Mouse (Mus musculus): ENCODE data around the gene Heatr9. TPM values are rescaled to one million over a fixed set of nuclear protein-coding genes. Genes with fewer than 3 reads are reported as not detected.

Heatr9 gene
- total RNA-seq, 1 experiment from 2014 or later, result not detected

Other genes with a start within 250 kb of the Heatr9 start
- gene Slfn14, start 235.4 kb downstream of the Heatr9 start, total RNA-seq (2017), result 0.05 TPM in 1 of 2 replicates, not detected in the other
- gene Ap2b1, start 223.2 kb downstream of the Heatr9 start, total RNA-seq (2017), result 51.7 and 80.9 TPM in 2 replicates
- gene Pex12, start 219.6 kb downstream of the Heatr9 start, total RNA-seq (2017), result 8.2 and 11.5 TPM in 2 replicates
- not detected in 2 replicates for gene Rasl10b, start 113.0 kb downstream of the Heatr9 start, total RNA-seq (2017)
- not detected in 2 replicates for gene Gas2l2, start 92.7 kb downstream of the Heatr9 start, total RNA-seq (2017)
- 4.6 and 9.0 TPM in 2 replicates for gene 1700020L24Rik, start 84.5 kb downstream of the Heatr9 start, total RNA-seq (2017)
- 0.37 and 0.92 TPM in 2 replicates for gene Mmp28, start 59.1 kb downstream of the Heatr9 start, total RNA-seq (2017)
- gene Taf15, start 49.1 kb downstream of the Heatr9 start, total RNA-seq (2017), result 41.6 and 73.3 TPM in 2 replicates
- 2.1 and 6.3 TPM in 2 replicates for gene Ccl5, start 8.3 kb upstream of the Heatr9 start, total RNA-seq (2017)
- 81.3 and 91.6 TPM in 2 replicates for gene Ccl9, start 56.5 kb upstream of the Heatr9 start, total RNA-seq (2017)
- gene Ccl6, start 70.9 kb upstream of the Heatr9 start, total RNA-seq (2017), result 1.8 and 2.1 TPM in 2 replicates
- 1.2 and 3.2 TPM in 2 replicates for gene Rpl9-ps1, start 123.4 kb upstream of the Heatr9 start, total RNA-seq (2017)
- gene Ccl3, start 127.2 kb upstream of the Heatr9 start, total RNA-seq (2017), result 183 and 212 TPM in 2 replicates
- gene Ccl4, start 140.4 kb upstream of the Heatr9 start, total RNA-seq (2017), result 55.0 and 99.0 TPM in 2 replicates
- gene Wfdc17, start 181.8 kb upstream of the Heatr9 start, total RNA-seq (2017), result 12.7 and 16.2 TPM in 2 replicates
- gene Wfdc18, start 186.8 kb upstream of the Heatr9 start, total RNA-seq (2017), result not detected in 2 replicates
- 16.8 and 17.2 TPM in 2 replicates for gene Wfdc21, start 224.8 kb upstream of the Heatr9 start, total RNA-seq (2017)
- 14.4 and 18.1 TPM in 2 replicates for gene Heatr6, start 231.5 kb upstream of the Heatr9 start, total RNA-seq (2017)